Mouse (Mus musculus) thymus, adult 2 months (tissue): ENCODE results near the gene Gjb6.

ENCODE experiments used
- CTCF ChIP-seq: fragments of 200-500 bp; IDR thresholded peaks from 2 replicates; pipeline ENCODE4 v1.5.1; 2012; ENCODE audit warnings: mild to moderate bottlenecking, control low read depth, low read length, moderate library complexity, borderline replicate concordance; ENCODE audit not compliant: control insufficient read depth, poor library complexity, insufficient read depth; ENCODE audit errors: extremely low read depth
- POLR2A ChIP-seq: fragments of 200-500 bp; IDR thresholded peaks from 2 replicates; pipeline ENCODE4 v1.6.1; 2012; ENCODE audit warnings: mild to moderate bottlenecking, low read length, control low read depth, moderate library complexity; ENCODE audit not compliant: control insufficient read depth, poor library complexity, insufficient read depth; ENCODE audit errors: extremely low read depth

- TF ChIP-seq CTCF, result no peak
- no peak for TF ChIP-seq POLR2A
Measured at GRCm38 (mm10) chr14:57161833-57162232, 28.4 kb upstream of the Gjb6 start.
